Mouse (Mus musculus): ENCODE results near the gene Anapc13.

GRCm38 (mm10) chr9:102595662-102596436 is 30.2 kb upstream of the Anapc13 start:
- TF ChIP-seq CTCF (IDR thresholded peaks at IDR 0.05; ENCODE audit: extremely low read depth, insufficient read length, insufficient replicate concordance, low read depth, low read length) (no peak), POLR2A (IDR thresholded peaks at IDR 0.05; ENCODE audit: low read depth, low read length) (no peak)

All from small intestine, adult 2 months (tissue).